Mouse (Mus musculus) embryo, embryonic 10 days (tissue): ENCODE measurements at regions not wholly inside any gene's neighbourhood (a gene's known extent, or its start where the extent isn't known, plus 50 kb on each side); places are given as distances from the start of the nearest gene placed in this dataset.

ENCODE experiments used
- DNase-seq: peaks from one replicate; pipeline ENCODE4 v3.0.0-alpha.2; 2015; ENCODE audit warnings: low spot score

DNA sequence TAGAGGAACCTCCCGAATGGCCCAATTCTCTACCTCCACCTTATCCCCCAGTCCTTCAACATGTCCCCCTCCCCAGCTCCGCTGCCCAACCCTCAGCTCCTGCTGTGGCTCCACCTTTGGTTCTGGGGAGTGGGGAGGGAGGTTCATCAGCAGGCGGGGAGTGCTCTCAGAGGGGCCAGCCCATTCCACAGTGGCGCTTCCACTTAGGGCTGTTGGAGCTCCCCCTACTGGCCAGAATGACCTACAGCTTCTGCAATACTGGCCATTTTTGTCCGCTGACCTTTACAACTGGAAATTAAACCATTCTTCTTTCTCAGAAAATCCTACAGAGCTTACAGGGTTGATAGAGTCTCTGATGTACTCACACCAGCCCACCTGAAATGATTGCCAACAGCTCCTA is 508.0 kb upstream of the Klhl4 start:
- DNase-seq = no peak

DNA sequence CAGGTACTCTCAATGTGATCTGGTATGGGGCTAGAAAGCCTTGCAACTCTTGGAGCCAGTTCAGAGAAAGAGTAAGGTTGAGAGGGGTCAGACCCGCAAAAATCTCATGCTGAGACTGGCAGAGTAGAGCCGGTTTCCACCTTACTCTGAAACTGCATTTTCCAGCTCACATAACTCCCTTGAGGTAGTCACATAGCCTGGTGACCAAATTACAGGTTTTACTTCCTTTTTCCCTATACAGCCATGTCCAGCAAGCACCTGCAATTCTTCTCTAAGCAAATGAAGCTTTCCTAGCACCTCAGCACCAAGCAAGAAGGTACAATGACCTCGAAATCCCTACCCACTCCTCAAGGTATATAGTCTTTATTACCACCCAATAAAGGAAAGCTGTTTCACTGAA is 481.0 kb upstream of the Klhl4 start:
- DNase-seq = no peak

DNA sequence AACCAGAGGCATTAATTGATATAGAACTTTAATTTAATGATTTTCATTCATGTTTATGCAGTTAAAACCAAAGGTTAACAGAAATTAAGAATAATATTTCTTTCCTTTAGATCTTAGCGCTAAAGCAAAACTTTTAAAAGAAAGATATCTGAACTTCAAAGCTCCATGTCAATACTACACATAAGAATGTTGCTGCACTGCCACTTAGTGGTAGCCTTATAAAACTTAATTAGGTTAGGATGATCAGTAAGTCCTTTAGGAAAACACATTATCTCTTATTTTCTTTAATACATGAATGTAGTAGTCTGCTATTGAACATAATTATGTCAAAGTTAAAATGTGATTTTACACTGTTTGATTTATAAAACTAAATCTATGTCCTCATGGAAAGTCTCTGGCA is 432.9 kb upstream of the Klhl4 start:
- peak; percentile 21 for DNase-seq
